Mouse (Mus musculus) cortical plate, adult 2 months (tissue): Measurements from ENCODE around the gene Asic5.

Source experiments
- CTCF ChIP-seq: fragments of 200-500 bp; IDR thresholded peaks from 2 replicates; pipeline ENCODE4 v1.5.1; 2011; ENCODE audit warnings: mild to moderate bottlenecking, control low read depth, low read length; ENCODE audit not compliant: insufficient read depth; ENCODE audit errors: extremely low read depth
- POLR2A ChIP-seq: fragments of 200-500 bp; IDR thresholded peaks from 2 replicates; pipeline ENCODE4 v1.6.1; 2011; ENCODE audit warnings: mild to moderate bottlenecking, low read length, control low read depth; ENCODE audit not compliant: insufficient read depth; ENCODE audit errors: extremely low read depth

DNA sequence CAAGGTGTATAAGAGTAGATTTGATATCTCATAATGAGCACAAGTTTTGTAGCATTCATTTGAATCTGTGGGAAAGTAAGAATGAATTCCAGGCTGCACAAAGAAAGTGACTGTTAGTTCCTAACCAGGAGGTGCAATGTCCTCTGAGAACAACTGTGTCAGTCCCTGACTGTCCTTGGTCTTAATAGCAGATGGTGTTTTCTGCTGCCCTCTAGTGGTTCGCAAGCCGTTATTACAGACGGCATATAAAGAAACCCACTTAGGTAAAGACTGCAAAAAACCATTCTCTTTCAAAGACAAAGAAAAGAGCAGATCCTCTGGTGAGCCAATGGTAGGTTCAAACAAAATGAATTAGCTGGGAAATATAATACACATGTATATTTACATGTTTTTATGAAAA lies 47.1 kb downstream of the Asic5 start:
- TF ChIP-seq CTCF (peak; percentile 75), POLR2A (no peak)
